Mouse (Mus musculus): ENCODE measurements around the gene Lrp2.

DNA sequence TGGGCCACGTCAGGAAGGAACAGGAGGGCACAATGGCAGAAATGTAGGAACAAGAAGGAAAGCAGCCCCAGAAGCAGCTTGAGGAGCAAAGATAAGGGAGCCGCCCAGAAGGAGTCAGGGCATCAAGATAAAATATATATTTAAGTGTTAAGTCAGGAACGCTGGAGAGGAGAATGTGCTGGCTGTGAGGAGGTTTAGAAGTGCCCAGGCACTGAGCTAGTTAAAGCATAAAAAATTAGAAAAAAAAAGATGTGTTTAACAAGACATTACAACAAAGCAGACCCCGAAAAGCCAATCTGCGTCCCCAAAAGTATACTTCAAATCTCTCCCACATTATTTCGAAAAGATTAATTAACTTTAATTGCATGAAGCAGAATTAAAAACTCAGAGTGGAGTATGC lies 122.3 kb downstream of the Lrp2 start:
- TF ChIP-seq EP300 (optimal IDR thresholded peaks at IDR 0.05) (no peak), CTCF (IDR thresholded peaks at IDR 0.05; ENCODE audit: low read depth) (no peak)

Measured in stomach, postnatal 0 days (tissue).